Mouse (Mus musculus): ENCODE results near the gene Bdh2.

Gene Bdh2

DNA sequence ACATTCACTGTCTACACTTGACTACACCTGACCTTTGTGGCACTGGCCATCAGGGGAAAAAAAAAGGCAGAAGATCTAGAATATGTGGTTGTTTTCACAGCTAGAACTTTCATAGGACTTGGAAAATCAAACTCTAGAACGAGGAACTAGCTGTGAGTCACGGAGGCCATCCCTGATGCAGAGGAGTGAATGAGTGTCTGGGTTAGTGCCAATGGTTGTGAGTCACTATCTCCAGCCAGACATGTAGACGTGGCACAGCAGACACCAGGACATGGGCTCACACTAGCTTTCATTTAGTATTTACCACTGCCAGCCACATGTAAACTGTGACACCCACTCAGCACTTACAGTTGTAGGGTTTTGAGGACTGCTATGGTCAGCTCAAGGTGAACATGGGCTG lies 17.5 kb downstream of the Bdh2 start:
- CTCF ChIA-PET, result no interaction called here

DNA sequence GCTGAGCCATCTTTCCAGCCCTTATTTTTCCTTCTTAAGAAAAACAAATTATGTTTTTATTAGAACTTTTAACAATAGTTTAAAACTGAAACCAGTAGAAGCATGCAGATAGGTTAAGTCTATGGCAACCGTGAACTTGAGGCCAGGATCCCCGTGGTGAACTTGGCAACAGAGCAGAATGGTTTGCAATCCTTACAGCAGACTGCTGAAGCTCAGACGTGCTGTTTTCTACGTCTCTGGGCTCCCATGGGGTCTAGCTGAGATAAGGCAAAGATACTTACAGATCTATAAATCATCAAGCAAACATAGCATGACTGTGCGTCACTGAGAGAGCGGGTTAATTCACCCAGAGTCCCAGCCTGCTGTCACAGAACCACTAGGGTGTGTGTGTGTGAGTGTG lies 19.1 kb downstream of the Bdh2 start:
- CTCF ChIA-PET, result no interaction called here

DNA sequence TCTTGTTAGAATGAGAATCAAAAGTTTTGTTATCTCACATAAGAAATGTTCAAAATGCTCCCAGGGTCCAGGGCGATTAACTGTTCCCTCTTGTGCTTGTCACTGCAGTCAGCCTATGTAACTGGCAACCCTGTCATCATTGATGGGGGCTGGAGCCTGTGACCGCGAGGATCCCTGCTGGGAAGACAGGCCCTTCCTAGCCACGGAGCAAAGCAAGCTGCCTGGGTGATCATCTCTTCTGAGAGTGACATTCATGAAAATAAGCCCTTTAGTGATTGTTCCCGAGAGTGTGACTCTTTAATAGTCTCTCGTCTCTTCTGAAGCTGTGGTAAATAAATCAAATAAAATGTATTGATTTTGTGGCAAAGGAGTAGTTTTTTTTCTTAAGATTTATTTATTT lies 23.0 kb downstream of the Bdh2 start:
- CTCF ChIA-PET, result no interaction called here

DNA sequence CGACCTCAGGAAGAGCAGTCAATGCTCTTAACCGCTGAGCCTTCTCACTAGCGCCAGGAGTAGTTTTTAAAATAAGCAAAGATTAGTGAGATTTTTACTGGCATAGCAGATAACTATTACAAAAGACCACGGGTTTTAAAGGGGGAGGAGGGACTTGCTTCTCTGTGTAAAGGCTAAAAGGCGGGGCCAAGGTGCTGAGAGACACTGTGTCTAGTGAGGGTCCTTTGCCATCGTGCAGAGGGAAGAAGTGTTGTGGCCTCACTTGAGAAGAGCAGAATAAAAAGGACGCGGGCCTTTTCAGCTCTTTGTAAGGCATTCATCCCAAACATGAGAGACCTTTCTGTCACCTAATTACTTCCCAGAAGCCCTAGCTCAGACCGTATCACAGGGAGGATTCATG lies 23.5 kb downstream of the Bdh2 start:
- CTCF ChIA-PET, result no interaction called here

DNA sequence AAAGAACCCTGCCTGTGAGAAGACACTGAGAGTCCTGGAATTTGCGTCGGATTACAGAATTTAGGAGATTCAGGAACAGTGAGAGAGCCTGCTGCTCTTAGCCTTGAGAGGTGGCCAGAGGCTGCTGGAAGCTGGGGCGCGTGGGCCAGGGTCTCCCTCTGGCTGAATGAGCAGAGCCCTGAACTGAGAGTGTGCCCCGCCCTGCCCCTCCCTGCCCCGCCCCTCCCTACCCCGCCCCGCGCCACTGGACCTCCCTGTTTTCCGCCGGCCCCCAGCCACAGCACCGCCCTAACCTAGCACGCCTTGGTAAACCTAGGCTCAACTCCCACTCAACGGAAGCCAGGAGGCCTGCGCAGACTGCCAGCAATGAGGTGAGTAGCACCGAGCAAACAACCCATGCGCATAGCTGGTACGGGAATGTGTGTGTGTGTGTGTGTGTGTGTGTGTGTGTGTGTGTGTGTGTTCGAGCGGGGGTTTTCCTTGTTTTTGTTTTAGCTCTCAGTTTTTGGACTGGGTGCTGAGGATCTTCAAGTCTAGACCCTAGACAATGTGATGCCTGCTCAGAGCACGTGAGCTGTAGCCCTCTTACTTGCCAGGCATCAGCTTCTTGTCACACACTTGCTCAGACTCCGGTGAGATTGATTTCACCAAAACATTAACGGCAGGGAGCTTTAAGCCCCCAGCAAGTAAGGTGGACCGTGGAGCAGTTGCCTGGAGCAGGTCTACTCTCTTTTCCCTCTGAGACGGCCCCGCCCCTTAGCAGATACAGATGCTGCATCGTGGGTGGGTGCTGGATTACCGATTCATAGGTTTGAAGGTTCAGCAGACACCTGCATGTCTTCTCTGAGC lies 26.6 kb downstream of the Bdh2 start, which contains the start of gene Slc9b2:
Slc9b2 (plus strand) TSS at position 290 of the 849 bp plus-strand sequence.
- CTCF ChIA-PET, result interaction anchor here (0.7 kb wide), 1 partner anchor 831 kb away, joined by 4 read pairs; no protein-coding TSS in a partner anchor

DNA sequence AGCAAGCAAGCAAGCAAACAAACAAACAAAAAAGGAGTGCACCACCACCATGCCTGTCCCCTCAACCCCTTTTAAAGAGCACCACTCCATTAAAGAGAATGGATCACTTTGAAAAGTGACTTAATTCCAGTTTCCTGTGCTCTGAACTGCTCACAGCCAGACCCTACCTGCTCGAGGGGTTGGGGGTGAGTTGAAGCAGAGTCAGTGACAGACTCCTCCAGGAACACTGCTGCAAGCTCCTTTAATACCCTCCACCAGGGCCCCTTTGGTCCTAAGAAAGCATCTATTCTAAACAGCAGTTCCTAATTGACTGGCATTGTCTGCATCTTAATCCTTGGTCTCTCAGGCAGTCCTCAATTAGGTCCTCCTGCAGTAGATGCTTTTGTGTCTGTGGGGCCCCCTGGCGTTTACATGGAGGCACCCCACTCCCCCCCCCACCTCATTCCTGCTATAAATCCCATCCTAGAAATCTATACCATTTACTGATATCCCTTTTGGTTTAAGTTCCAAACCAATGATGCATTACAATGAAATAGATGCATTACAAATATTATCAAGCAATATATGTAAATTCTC lies 32.0 kb downstream of the Bdh2 start:
- CTCF ChIA-PET, result interaction anchor here (0.6 kb wide), 1 partner anchor 226 kb away, joined by 4 read pairs; no protein-coding TSS in a partner anchor

DNA sequence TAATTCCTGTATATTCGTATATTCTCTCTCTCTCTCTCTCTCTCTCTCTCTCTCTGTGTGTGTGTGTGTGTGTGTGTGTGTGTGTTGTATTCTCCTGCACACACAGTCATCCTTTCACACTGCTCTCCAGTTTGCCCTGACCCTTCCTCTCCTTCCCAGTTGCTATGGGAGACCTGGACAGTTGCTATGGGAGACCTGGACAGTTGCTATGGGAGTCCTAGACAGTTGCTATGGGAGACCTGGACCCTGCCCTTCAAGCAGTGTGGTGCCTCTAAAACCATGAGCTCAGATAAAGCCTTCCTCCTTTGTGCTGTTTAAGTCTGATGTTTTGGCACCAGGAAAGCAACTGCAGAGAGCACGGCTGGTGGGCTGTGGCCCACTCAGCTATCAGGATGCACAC lies 32.7 kb downstream of the Bdh2 start:
- CTCF ChIA-PET, result no interaction called here

DNA sequence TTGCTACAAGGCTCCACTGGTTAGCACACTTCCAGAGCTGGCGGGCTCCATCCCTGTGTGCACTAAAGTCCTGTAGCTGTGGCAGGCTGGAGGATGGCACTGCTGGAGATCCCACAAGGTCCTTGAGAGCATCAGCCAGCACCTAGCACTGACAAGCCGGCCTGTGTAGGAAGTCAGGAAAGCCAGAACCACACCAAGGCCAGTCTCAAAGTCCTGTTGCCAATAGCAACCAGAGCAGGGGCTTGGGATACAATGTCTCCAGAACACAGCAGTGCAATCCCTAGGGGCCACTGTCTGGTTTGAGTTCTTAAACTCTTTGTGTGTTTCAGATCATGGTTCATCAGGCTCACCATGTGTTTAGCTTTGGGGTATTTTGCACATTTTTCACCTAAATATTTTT lies 33.8 kb downstream of the Bdh2 start:
- CTCF ChIA-PET, result no interaction called here

DNA sequence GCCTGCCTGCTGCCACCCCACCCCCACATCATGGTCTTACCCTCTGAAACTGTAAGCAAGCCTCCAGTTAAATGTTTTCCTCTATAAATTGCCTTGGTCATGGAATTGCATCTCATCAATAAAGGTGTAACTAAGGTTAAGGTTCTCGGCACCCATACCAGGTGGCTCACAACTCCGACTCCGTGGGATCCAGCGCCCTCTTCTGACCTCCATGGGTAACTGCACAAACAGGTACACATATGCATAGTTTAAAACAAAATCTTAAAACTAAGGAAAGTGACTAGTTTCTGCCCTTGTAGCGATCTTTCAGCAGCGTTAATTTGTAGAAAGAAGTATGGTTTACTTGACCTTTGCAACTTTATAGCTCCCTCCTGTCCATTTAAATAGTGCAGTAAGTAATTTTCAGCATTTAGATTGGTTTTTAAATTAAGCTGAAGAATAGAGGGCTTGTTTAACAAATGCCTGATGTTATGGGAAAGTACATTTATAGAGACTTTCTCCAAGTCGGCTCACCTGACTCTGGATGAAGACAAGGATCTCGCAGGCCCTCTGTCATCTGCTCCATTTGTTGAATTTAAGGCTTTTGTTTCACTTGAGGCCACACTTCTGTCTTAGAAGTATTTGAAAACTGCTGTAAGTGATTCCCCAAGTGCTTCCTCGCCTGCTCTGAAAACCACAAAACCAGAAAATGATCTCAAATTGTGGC lies 34.9 kb downstream of the Bdh2 start:
- CTCF ChIA-PET, result no interaction called here

DNA sequence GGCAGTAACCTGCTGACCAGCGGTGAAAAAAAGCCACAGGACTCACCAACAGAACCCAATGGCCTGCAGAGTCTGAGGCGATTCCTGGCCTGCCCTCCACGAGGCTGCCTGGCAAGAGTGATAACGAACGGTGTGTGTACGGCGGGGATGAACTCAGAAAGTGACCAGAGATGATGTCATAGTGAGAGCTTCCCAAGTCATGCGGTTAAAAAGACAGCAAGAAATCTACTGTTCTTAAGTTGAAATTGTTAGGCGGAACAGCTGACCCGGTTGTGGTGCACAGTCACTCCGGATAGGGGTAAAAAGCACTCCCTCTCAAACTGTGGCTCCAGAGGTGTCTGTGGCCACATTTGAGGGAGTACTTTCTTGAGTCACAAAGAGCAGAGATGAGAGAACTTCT lies 37.3 kb downstream of the Bdh2 start:
- CTCF ChIA-PET, result no interaction called here

DNA sequence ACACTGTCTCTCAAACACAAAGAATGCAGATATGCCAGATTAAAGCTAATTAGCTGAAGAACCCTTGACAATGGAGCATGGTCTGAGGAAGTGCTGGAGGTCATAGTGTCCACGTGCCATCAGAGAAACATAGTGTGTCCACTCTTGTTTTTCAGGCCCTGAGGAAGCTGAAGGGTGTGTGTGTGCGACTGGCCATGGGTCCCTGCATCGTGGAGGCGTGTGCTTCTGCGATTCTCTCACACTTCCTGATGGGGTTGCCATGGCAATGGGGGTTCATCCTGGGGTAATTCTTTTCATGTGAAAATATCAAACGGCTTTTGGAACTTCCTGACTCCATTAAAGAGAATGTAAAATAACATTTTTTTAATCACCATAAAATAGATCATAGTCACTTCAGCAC lies 43.3 kb downstream of the Bdh2 start:
- CTCF ChIA-PET, result no interaction called here

DNA sequence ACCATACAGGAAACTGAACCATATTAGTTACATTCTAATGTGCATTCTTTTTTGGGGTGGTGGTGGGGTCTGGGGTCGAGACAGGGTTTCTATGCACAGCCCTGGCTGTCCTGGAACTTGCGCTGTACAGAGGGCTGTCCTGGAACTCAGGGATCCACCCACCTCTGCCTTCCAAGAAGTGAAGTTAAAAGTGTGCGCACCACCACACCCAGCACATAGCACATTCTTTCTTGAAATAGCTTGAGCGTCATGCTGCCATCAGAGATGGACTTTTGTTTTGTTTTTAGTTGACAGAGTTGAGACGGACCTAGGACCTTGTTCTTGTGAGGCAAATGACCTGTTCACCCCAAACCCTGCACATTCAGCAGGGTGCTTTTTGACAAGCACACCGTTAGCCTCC lies 46.2 kb downstream of the Bdh2 start:
- CTCF ChIA-PET, result no interaction called here

DNA sequence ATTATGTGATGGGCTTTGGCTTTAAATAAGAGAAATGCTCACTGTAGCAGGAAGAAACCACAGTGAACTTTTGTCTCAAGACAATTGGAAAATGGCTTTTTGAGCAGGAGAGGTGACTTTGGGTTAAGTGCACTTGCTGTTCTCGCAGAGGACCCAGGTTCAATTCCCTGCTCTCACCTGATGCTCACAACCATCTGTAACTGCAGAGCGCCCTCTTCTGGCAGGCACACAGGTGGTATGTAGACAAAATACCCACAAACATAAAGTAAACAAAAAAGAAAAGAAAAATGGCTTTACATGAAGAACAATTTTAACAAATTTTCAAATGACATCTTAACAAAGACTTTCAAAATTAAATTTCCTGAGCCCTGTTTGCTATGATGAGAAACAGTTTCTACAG lies 46.6 kb downstream of the Bdh2 start:
- CTCF ChIA-PET, result interaction anchor here (0.6 to 0.9 kb wide), 2 partner anchors 47 to 50 kb away, joined by 3 to 4 read pairs; no protein-coding TSS in a partner anchor

DNA sequence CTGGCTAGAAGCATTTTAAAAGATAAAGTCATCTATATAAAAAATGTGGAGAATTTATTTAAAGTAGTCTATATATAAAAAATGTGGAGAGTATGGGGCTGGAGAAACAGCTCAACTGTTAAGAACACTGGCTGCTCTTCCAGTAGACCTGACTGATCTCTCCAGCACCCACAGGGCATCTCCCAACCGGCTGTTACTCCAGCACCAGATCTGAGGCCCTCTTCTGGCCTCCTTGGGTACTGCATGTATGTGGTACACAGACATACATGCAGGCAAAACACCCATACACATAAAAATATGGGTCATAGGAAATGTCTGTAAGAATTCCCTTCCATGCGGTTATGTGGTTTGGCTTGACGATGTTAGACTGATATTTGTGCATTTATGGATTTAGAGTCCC lies 47.5 kb downstream of the Bdh2 start:
- CTCF ChIA-PET, result interaction anchor here (0.7 to 0.9 kb wide), 3 partner anchors 51 to 1021 kb away, joined by 3 to 15 read pairs (median 4); no protein-coding TSS in a partner anchor

DNA sequence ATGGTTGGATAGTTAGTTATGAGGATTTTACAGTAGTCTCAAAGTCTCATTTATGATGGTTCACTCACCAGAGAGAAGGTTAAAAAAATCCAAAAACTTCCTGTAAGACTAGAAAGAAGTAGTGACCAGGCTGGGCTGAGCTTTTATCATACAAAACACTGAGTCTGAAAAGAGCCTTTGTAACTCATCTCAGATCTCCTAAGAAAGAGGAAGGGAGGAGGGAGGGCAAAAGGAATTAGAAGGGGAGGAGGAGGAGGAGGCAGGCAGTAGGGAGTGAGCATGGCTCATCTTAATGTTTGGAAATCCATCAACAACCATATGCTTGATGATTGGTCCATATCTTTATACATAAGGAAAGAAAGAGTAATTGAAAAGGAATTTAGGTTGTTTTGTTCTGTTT lies 51.7 kb downstream of the Bdh2 start:
- CTCF ChIA-PET, result no interaction called here

DNA sequence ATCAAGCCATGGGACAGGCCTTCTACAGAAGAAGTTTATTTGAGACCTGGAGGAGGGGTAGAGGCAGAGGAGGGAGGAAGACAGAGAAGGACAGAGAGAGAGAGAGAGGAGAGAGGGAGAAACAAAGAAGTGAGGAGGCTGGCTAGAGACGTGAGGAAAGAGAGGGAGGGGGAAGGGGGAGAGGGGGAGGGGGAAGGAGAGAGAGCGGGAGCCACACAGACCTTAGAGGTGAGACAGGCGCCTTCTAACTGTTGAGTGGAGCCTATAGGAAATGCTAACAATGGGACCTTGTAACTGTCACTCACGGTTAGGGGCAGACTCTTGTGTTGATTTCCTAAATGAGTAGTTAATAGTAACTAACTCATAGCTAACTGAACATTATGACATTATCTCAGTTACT lies 52.7 kb downstream of the Bdh2 start:
- CTCF ChIA-PET, result no interaction called here

DNA sequence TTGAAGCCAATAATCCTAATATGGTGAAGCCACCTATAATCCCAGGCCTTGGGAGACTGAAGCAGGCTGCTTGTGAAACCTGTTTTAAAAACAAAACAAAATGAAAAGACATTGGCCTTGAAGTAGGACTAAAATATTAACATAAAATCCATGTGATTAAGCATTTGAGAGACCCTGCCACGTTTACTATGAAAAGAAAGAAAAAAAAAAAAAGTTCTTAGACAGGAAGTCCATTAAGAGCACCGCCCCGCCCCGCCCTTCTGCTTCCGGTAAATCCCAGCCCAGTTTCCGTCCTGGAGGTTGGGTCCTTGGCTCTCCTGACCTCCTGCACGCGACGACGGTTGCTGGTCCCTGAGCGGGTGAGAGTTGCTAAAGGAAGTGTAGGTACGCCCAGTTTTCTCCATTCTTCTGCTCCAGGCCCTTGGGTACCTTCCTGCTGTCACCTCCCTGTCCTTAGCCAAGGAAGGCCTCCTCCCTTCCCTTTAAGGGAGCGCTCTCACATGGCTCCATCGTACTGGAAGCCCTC lies 66.8 kb downstream of the Bdh2 start, which contains the start of gene Slc9b1:
Slc9b1 (plus strand) TSS at position 291 of the 526 bp plus-strand sequence.
- CTCF ChIA-PET, result no interaction called here

DNA sequence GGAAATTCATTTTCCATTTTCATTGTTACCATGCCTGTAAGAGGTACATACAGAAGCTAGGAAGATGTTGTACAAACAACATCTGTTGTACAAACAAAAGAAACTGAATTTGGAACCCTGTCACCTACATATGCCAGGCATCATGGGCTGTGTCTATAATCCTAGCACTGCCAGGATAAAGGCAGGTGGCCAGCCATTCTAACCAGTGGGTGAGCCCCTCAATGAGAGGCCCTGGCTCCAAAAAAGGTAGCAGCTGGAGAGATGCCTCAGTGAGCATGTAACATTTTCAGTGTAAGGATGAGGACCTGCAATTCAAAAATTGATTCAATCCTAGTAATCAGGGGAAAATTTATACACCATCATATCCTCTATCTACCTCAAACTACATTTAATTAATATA lies 68.0 kb downstream of the Bdh2 start:
- CTCF ChIA-PET, result no interaction called here

DNA sequence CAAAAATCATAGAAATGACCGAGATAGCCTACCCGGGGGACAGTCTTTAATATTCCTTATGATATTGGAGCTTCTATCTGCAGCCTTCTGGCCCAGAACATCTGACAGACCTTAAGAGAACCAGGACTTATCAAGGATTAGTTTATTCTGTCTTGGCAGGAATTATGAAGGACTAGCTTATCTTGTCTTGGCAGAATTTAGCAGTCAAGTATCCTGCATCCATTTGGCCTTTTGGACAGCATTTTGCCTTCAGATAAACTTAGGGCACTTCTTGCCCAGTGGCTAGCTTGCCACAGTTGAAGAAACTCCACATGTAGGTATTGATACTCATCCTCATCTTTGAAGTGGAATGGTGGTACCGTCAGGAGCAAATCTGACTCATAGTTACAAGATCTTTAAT lies 70.8 kb downstream of the Bdh2 start:
- CTCF ChIA-PET, result no interaction called here

Data from spleen, embryonic (tissue).